Comparison of ENCODE assay signal across 14 mouse cellular contexts in the genomic region with DNA sequence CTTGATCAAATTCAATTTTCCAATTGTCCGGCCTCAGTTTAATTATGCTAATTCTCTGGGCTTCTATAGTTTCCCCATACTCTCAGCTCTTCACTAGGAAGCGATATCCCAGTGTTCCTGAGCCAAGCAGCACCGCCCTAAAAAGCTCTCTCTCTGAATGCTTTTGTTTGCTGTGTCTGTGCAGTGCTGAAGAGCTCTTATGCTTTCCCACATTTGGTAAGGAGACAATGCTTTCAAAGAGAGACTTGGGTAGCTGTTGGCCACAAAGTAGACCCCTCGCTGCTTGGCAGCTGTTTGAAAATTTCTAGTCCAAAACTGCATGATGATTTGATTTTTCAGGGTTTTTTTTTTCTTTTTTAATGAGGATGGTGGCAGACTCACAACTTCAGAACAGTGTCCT.
DNase-seq lines count a peak whose midpoint lies in the region; ATAC-seq lines count a peak whose summit lies in the region.
"Had no signal": no experiment of that assay in that cellular context is flagged by ENCODE, and none has a peak within 500 bp of the region (broad histone marks: within the 10 kb centered on the region; RNA-seq: fewer than 3 reads in every experiment).

No protein-coding gene starts in this region.

- peak; percentile 9 to 26 for DNase-seq in cerebellum, postnatal 25 days
- no peak for DNase-seq in cerebellum, adult 9-10 months
- DNase-seq in neural tube, embryonic 10.5 days (ENCODE audit: extremely low spot score, low spot score): no peak
- DNase-seq in midbrain, embryonic 14.5 days: peak; percentile 40
- no peak for DNase-seq in adrenal gland, postnatal 14 days
- DNase-seq in spleen, adult 12 weeks (ENCODE audit: low spot score): no peak
- DNase-seq in right cerebral cortex, postnatal 36 days (ENCODE audit: low spot score in 2 of 2): no peak
- DNase-seq: embryo, embryonic 11 days; kidney, adult 8-10 months; lung, postnatal 36 days had no signal

- no peaks in the 10 kb centered on the region for H3K9me3 ChIP-seq in neural tube, embryonic 12.5 days
- no peaks in the 10 kb centered on the region for H3K9me3 ChIP-seq in midbrain, embryonic 14.5 days (ENCODE audit: control insufficient read depth, low read length)
- H3K9me3 ChIP-seq: heart, embryonic 13.5 days had no signal

- no peak overlapping the region for H3K9ac ChIP-seq in neural tube, embryonic 12.5 days
- H3K9ac ChIP-seq in midbrain, embryonic 14.5 days (replicated peaks; ENCODE audit: low read length): 0 out of 2 replicates have a peak overlapping the region, but pooled peaks have one; percentile 12
- H3K9ac ChIP-seq: heart, embryonic 13.5 days had no signal

- H3K36me3 ChIP-seq in neural tube, embryonic 12.5 days: no peaks in the 10 kb centered on the region
- H3K36me3 ChIP-seq in midbrain, embryonic 14.5 days (ENCODE audit: control insufficient read depth, insufficient read depth, low read length): no peaks in the 10 kb centered on the region
- H3K36me3 ChIP-seq: heart, embryonic 13.5 days had no signal

- ATAC-seq in neural tube, embryonic 12.5 days (ENCODE audit: low FRiP score, low read depth): no peak
- ATAC-seq in midbrain, embryonic 14.5 days (ENCODE audit: low FRiP score, low TSS enrichment): 0 out of 2 replicates have a peak, but pooled peaks have one; percentile 31
- ATAC-seq: Patski had no signal

- no peak overlapping the region for H3K4me2 ChIP-seq in neural tube, embryonic 12.5 days (replicated peaks)
- no peak overlapping the region; the same call in 1 of the 2 replicates for H3K4me2 ChIP-seq in midbrain, embryonic 14.5 days (ENCODE audit: low read length)
- H3K4me2 ChIP-seq: heart, embryonic 13.5 days had no signal

- no peak overlapping the region for H3K4me3 ChIP-seq in neural tube, embryonic 12.5 days
- H3K4me3 ChIP-seq in midbrain, embryonic 14.5 days (replicated peaks; ENCODE audit: low read depth, low read length): no peak overlapping the region
- H3K4me3 ChIP-seq: heart, embryonic 13.5 days; left cerebral cortex, adult 2 months had no signal

- H3K27ac ChIP-seq in neural tube, embryonic 12.5 days: peak overlapping the region; percentile 1; the same call in 1 of the 2 replicates
- peak overlapping the region; percentile 50 for H3K27ac ChIP-seq in midbrain, embryonic 14.5 days (replicated peaks; ENCODE audit: low read depth, low read length)
- H3K27ac ChIP-seq: heart, embryonic 13.5 days; left cerebral cortex, adult 2 months had no signal

- 74% methylated on average over 4 of the region's 4 CpGs for WGBS in neural tube, embryonic 12.5 days
- 32% methylated on average over 4 of the region's 4 CpGs for WGBS in midbrain, embryonic 14.5 days

- H3K27me3 ChIP-seq in neural tube, embryonic 12.5 days (replicated peaks): no peaks in the 10 kb centered on the region
- H3K27me3 ChIP-seq in midbrain, embryonic 14.5 days (ENCODE audit: control insufficient read depth, insufficient read depth, low read length): no peaks in the 10 kb centered on the region
- H3K27me3 ChIP-seq: heart, embryonic 13.5 days; Patski had no signal

- no peaks in the 10 kb centered on the region for H3K4me1 ChIP-seq in neural tube, embryonic 12.5 days
- no peaks in the 10 kb centered on the region; the same call in none of the 2 replicates for H3K4me1 ChIP-seq in midbrain, embryonic 14.5 days (ENCODE audit: control insufficient read depth, insufficient read depth, low read length)
- H3K4me1 ChIP-seq: heart, embryonic 13.5 days had no signal

Comparison
In these comparisons a context has a peak if more than half of its experiments do, and no peak if none do; other contexts are left out.
1. DNase-seq: peak in cerebellum, postnatal 25 days (2 of 2) and midbrain, embryonic 14.5 days (single experiment); none in cerebellum, adult 9-10 months (single experiment), neural tube, embryonic 10.5 days (single experiment), adrenal gland, postnatal 14 days (single experiment), spleen, adult 12 weeks (single experiment) and right cerebral cortex, postnatal 36 days (0 of 2).